Mouse (Mus musculus) embryonic fibroblast, embryonic 13.5 days (primary cell): ENCODE measurements around the gene Fetub. TPM values are rescaled to one million over a fixed set of nuclear protein-coding genes. Genes with fewer than 3 reads are reported as not detected.

Experiments
- H3K27ac ChIP-seq: 2 replicates; pipeline ENCODE4 v1.5.1; 2012; ENCODE audit warnings: low read length, control low read depth, inconsistent platforms; ENCODE audit not compliant: insufficient read depth
- H3K4me1 ChIP-seq: 2 replicates; pipeline ENCODE4 v1.6.1; 2011; ENCODE audit warnings: low read length; ENCODE audit not compliant: control insufficient read depth, insufficient read depth
- H3K4me3 ChIP-seq: 2 replicates; pipeline ENCODE4 v1.5.1; 2011; ENCODE audit warnings: mild to moderate bottlenecking, control low read depth, low read length; ENCODE audit not compliant: insufficient read depth
- CTCF ChIP-seq: IDR thresholded peaks from 2 replicates; pipeline ENCODE4 v1.5.1; 2011; ENCODE audit warnings: mild to moderate bottlenecking, control low read depth, low read length, moderate library complexity, borderline replicate concordance; ENCODE audit not compliant: insufficient read depth
- POLR2A ChIP-seq: IDR thresholded peaks from 2 replicates; pipeline ENCODE4 v1.6.1; 2011; ENCODE audit warnings: low read depth, mild to moderate bottlenecking, control low read depth, low read length, moderate library complexity
- polyA plus RNA-seq: library from polyadenylated mRNA; stranded (reverse); fragments of >200 nt; gene quantifications from 2 replicates; pipeline ENCODE4 v1.2.4, GENCODE M21; 2011; ENCODE audit warnings: low read depth; ENCODE audit not compliant: missing spikeins, insufficient read length

Fetub gene
- 0.65 and 0.94 TPM in 2 replicates for polyA plus RNA-seq

DNA sequence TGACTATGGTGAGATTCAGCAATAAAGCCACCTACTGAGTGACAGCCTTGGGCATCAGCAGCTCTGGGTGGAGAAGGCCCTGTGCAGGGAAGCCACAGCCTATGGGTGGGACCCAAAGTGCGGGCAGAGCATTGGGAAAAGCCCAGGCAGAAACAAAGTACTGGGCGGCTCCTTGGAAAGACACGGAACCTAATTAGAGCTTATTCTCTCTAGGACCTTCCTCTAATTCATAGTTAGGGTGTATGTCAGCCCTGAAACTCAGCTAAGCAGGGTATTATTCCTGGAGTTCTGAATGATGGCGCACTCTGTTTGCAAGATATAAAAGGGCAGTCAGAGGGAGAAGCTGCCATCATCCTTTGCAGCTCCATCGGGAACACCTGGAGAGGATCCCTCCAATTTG lies at the start of gene Fetub:
Fetub (plus strand) TSS at position 301 of the 400 bp plus-strand sequence.
- H3K4me1 ChIP-seq: no peaks in the 10 kb centered on the region; the same call in 1 of the 2 replicates
- TF ChIP-seq CTCF: no peak
- TF ChIP-seq POLR2A: no peak
- H3K27ac ChIP-seq: no peak within 1 kb of the TSS
- no peak within 1 kb of the TSS for H3K4me3 ChIP-seq

DNA sequence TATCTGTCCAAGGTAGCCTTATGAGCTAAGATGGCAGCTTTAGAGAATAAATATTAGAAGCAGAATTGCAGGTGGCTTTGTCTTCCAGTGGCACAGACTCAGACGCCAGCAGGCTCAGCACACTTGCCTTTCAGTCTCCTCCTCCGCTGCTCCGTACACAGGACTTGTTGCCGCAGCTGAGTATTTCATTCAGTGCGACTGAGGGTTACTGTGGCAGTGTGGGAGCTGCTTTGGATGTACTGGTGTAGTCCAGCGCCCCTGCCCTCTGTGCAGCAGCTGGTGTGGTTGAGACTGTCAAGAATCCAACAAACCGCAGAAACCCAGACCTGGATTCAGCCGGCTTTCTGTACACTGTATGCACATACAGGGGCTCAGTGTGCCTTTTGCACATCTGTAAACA lies 45.7 kb upstream of the Fetub start:
- TF ChIP-seq CTCF (no peak), POLR2A (no peak)
- Histone ChIP-seq H3K4me3 (no peak overlapping the region), H3K27ac (no peak overlapping the region), H3K4me1 (no peaks in the 10 kb centered on the region)

DNA sequence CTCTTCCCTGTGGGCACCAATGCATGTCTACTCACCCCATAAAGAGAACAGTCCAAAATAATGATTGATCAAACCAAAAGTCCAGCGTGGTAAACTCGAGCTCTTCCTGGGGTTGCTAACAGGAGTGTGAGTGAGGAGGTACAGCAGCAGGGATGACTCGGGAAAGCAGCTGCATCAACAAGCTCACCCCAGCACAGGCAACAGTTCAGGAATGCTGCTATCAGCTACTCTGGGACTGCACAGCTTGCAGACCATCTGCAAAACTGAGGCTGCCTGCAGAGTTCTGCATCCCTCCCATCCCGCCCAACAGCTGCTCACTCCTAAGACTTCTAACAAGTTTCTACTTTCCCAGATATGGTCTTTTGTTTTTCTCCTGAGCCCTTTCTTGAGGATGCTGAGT lies 44.8 kb upstream of the Fetub start:
- TF ChIP-seq POLR2A: no peak
- no peak for TF ChIP-seq CTCF
- Histone ChIP-seq H3K27ac (no peak overlapping the region), H3K4me1 (no peaks in the 10 kb centered on the region), H3K4me3 (no peak overlapping the region)

DNA sequence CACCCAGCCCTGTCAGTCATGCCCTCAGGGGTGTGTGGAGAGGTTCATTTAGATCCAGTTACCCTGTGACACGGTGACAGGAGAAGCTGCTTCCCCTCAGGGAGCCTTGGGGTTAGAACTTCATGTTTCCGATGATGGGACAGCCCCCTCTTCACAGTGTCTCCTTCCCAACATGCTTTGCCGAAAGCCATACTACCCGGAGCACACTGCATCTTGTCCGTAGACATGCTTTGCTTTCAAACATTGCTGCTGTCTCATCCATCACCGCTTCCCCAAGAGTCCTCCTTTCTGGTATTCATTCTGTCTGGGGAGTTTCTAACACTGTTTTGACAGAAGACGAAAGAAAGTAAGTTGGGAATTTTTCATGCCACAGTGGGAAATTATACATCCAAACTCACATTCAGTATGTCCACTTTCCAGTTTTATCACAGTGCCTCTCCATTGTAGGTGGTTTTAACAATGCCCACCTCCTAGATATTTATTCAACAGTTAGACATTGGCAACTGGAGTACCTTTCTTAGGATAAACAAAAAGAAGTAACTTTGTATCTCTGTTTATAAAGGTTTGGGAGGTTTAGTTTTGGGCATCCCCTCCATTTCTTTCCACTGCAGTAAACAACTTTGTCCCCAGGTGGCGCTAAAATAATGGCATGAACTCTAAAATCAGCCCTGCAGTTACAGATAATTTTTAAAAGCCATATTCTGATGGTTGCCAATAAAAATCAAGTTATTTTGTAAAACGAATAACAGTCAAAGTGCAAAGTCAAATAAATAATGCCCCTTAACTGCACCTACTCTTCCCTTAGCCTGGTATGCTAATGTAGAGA lies 41.7 kb upstream of the Fetub start:
- Histone ChIP-seq H3K4me1 (peaks cover 7% of the 10 kb centered on the region), H3K4me3 (no peak overlapping the region), H3K27ac (no peak overlapping the region)
- TF ChIP-seq CTCF (no peak), POLR2A (no peak)

DNA sequence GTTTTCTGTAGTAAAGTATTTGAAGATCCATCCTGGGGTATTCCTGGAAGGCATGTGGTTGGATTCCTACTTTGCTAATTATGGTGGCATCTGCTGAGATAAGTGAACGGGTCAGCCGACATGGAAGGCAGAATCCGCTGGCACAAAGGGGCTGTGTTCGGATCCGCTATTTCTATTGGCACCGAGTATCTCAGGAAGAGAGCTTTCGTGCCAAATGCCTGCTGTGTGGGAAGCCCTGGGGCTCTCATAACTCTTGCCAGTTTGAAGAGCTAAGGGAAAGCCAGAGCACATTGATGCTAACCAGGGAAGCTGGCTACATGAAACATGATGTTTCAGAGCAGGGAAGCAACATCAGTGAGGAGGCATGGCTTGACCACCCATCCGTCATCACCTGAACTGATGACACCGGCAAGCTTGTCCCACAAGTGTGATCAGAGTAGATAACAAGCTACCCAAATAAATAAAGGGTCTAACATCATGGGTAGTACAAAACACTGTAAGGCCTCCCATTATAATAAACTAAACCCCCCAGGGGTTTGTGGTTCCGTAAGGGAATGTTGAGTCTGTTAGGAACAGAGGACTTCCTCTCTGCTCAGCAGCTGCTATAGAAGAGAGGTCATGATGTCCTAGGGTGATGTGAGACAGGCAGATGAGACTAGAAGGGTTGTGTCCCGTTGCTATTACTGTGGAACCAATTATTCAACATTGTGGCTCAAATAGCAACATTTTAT lies 40.3 kb upstream of the Fetub start:
- Histone ChIP-seq H3K4me1 (peaks cover 7% of the 10 kb centered on the region), H3K27ac (no peak overlapping the region), H3K4me3 (no peak overlapping the region)
- TF ChIP-seq CTCF: no peak

DNA sequence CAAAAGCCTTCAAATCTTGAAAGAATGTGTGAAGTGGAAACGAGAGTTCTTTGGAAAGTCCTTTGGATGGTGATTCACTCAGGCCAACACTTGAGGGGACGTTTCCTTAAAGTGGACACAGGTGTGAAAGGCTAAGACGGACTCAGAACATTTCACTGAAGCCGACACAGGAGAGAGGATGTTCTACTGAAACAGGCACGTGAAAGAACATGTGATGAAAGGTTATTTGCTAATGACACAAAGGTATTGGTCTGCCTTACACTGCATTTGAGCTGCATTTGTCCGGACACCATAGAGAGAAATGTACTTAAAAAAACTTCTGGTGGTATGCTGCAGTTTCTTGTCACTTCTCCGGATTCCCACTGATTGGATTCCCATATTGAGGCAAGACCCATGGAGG lies 39.4 kb upstream of the Fetub start:
- H3K27ac ChIP-seq: no peak overlapping the region
- H3K4me1 ChIP-seq: peaks cover 7% of the 10 kb centered on the region
- no peak for TF ChIP-seq POLR2A
- H3K4me3 ChIP-seq: no peak overlapping the region

DNA sequence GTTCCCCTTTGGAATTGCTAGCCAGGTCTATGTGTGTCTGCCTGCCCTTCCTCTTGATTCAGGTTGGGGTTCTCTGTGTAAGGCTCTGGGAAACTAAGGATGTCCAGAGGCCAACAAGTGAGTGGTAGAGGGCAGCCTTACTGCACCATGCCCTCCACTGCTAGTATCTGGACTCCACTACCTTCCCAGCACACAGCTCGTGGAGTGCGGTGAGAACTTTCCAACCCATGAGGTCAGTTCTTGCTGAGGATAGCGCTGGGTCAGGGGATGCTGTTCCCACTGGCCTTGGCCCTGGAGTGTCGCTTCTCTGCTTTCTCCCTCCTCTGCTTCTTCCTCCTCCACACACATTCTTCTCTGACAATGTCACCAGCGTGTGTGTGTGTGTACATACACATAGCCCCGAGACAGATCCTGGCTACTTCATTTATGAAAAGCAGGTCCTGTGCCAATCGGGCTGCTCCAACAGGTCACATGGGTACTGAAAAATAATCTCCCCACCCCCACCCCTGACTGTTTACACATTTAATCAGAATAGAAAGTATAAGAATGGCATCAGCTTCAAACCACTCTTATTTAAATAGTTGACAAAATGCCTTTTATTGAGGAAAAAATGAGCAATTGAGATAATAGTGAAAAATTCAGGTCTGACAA lies 38.1 kb upstream of the Fetub start:
- Histone ChIP-seq H3K4me1 (peaks cover 7% of the 10 kb centered on the region), H3K27ac (no peak overlapping the region), H3K4me3 (no peak overlapping the region)
- no peak for TF ChIP-seq CTCF
- no peak for TF ChIP-seq POLR2A

DNA sequence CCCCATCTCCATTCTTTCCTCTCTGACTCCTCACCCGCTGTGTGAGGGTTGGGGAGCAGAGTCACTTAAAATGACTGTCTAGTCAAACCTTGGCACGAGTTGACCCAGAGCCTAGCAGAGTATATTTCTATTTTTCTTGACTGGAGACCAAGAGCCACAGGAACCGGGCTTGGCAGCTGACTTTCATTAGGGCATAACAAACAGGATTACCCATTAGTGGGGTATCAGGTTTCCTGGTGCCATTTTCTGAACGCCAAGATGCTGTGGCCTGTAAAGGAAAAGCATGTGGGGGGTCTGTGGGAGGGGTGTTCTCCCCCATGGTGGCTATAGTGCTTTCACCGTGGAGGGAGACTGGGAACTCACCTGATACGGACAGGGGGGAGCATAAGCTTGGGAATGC lies 37.2 kb upstream of the Fetub start:
- H3K4me1 ChIP-seq: peaks cover 7% of the 10 kb centered on the region
- TF ChIP-seq CTCF (no peak), POLR2A (no peak)
- H3K4me3 ChIP-seq: no peak overlapping the region
- H3K27ac ChIP-seq: no peak overlapping the region

DNA sequence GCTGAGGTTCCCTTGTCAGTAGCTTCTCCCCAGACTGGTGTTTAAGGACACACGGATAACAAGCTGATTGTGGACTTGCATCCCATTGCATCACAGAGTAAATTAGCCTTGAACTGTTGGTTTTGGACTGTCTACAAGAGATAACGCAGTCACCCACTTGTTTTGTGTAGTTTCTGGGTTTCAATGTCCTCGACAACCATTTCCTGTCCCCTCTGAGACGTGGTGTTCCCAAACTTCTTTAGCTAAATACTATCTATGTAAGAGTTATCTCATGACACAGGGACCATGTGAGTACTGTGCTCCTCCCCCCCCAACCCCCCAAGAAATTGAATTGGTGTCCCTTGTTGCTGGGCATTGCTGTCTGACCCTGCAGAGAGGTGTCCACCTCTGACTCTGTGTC lies 36.6 kb upstream of the Fetub start:
- Histone ChIP-seq H3K4me1 (peaks cover 7% of the 10 kb centered on the region), H3K4me3 (no peak overlapping the region), H3K27ac (no peak overlapping the region)
- no peak for TF ChIP-seq POLR2A
- no peak for TF ChIP-seq CTCF

DNA sequence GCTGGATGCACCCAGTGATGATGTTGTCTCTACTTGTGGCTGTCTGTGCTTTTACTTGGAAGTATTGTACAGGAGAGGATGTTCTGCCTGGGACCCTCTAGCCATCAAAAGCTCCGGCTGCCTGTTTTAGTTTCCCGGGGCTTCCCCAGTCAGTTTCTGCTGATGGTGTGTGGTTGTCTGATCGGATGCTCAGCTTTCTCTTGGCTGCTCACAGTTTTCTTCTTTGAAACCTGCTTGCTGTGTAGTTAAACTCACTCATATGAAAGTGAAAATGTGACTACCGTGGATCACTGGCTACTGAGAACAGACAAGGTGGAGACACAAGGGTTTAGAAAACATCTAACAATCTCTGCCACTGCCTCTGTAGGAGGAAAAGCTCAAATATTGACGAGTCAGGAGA lies 34.7 kb upstream of the Fetub start:
- H3K27ac ChIP-seq: no peak overlapping the region
- H3K4me1 ChIP-seq: peaks cover 7% of the 10 kb centered on the region
- no peak overlapping the region for H3K4me3 ChIP-seq
- TF ChIP-seq POLR2A (no peak), CTCF (no peak)
